Mouse (Mus musculus): ENCODE measurements around the gene Pole4. TPM values are rescaled to one million over a fixed set of nuclear protein-coding genes. Genes with fewer than 3 reads are reported as not detected.
"Not testable (repeated sequence)": the region's sequence is repeated elsewhere in the genome, so short reads cannot be mapped to it uniquely, and the experiment has no call there.

Pole4 gene
- total RNA-seq, 2 experiments from 2014 or later: 40.0 to 41.0 TPM

DNA sequence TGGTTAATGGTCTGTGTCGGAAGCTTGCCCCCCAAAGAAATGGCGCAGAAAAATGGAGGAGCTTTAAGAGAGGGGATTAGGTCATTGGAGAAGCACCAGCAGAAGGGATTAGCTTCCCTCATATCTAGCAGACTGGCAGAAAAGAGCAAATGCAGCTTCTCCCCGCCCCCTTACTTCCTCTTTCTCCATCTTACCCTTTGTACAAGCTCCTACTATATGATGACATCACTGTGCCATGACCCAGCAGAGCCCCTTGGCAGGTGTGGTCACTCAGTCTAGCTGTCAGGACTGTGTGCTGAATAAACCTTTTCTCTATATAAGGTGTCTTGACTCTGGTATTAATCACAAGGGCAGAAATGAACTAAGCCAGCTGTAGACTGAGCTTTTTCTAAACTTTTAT is 10.5 kb upstream of the Pole4 start:
- no peak for DNase-seq (ENCODE audit: low spot score in 2 of 2)

DNA sequence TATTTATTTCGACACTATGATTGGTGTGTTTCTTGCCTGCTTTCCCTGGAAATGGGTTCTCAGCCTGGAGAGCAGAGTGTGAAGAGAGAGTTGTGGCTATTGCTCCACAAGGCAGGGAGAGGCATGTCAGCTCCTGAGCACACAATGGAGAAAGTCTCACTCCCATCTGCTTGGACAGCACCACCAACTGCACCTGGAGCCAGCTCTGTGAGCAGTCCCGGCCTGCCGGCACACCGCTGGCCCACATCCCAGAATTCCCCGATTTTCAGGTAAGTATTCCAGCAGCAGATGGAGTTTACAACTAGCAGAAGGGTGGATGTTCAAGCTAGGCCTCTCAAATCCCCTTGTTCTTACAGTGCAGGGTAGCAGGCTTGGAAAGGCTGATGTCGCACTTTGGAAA is 10.1 kb upstream of the Pole4 start:
- no peak for DNase-seq (ENCODE audit: low spot score in 2 of 2)

DNA sequence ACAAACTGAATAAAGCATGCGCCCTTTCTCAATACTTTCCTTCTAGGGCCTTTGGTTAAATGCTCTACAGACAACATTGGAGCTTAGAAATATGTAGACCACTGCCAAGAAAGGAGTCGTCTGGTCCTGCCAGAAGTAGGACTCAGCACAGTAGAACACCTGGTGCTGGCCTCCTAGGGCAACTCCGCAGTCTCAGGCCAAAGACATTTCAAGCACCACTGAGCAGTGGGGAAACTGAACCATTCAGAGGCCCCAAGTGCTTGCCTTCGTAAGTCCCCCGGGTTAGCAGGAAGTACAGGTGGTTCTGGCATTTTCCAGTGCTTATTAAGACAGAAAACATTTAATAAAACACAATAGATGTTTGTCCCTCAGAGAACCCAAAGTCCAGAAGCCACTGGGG is 9.7 kb upstream of the Pole4 start:
- no peak for DNase-seq (ENCODE audit: low spot score in 2 of 2)

DNA sequence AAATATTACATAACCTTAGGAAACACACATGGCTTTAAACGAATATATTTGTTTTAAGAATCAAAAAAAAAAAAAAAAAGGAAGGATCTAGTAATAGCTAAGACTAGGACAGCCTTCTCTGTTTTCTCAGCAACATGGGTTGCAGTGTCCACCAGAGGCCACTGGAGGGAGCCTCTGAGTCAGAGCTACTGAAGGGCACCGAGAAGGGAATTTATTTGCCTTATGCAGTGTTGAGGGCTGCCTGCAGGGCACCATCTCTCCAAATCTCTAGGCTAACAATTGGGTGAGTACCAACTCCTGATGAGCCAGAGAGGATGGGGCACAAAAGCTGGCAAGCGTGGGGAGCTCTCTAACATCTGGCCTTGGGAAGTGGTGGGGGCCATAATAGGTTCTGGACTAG is 9.1 kb upstream of the Pole4 start:
- DNase-seq (ENCODE audit: low spot score in 2 of 2): peak; percentile 38 to 61

DNA sequence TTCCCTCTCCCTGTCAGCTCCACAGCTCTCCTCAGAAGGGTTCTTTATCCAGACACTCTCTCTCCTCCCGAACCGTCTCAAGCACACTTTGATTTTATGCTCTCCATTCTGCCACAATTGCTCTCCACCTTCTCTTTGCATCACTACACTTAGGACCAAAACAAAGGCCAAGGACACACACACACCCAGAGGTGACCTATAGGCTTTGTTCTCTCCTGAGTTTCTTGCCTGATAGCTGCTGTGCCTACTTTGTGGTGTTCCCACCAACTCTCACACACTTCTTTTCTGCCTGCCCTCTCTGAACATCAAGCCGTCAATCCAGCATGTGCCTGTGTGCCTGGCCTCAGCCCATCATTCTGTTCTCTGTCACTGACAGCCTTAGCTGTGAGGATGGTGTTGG is 2.6 kb upstream of the Pole4 start:
- no peak for DNase-seq (ENCODE audit: low spot score in 2 of 2)

DNA sequence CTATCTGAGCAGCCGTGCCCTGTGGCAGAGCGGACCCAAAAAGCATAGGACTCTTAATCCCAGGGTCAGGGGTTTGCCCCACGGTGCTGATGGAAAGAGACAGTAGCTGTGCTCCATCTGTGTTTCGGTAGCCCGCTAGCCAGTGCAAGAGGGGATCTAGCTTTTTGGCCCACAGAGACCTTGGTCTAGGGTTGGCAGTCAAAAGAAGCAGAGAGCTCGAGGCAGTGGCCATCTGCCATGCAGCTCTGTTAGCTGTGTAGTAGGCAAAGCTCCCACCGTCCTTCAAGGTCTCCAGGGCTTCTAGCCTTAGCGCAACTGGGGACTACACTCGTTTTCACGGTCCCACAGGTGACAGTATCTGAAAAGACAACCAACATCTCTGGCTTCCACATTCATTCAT is 2.1 kb upstream of the Pole4 start:
- DNase-seq (ENCODE audit: low spot score in 2 of 2): no peak

DNA sequence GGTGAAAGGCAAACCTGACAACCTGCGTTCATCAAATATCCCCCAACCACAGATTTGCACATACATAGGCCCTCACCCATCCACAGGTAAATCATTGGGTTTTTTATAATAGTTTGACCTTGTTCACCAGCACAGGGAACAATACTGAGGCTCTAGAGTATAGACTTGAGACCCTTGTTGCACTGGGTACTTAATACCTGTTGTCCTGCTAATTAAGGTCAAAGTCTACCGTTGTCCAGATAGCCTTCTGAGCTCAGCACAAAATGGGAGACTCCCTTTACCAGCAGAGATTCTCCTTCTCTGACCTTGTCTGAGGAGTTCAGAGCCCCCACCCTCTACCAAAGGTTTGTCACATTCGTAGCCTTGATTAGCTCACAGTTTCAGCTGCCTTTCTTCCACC is 1.5 kb downstream of the Pole4 start:
- no peak for DNase-seq (ENCODE audit: low spot score in 2 of 2)

DNA sequence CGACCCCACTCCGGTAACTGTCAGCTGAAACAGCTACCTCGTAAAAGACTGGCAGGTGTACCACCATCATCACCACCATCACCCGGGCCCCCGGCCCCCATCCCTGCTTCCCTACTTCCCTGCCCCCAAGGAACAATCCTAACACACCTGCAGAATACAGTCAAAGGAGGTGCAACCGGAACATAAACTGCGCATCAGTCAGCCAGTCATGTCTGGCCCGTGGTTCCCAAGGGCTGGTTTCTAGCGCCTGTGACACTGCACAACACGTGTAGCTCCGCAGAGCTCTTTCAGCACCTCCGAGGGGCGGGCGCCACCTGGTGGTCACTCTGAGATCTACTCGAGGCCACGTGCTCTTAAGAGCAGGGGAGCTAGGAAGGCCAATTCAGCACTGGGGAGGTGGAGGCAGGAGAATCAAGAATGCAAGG is 2.6 kb downstream of the Pole4 start:
- peak; percentile 75 to 83 for DNase-seq (ENCODE audit: low spot score in 2 of 2)

DNA sequence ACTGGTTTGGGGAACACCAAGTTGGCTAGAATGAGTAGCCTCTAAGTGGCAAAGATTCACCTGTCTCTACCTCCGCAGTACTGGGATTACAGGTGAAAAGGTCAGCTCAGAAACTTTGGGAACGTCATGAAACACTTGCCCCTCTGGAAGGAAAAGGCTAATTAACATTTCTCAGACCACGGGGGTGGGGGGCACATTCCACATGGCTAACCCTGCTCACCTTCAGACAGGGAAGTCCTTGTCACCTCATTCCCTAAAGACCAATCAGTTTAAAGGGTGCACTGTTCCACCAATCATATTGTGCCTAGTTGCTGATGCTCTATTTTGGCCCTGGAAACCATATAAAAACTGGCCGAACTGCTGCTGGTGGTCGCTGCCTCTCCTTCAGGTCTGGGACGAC is 3.9 kb downstream of the Pole4 start:
- no peak for DNase-seq (ENCODE audit: low spot score in 2 of 2)

DNA sequence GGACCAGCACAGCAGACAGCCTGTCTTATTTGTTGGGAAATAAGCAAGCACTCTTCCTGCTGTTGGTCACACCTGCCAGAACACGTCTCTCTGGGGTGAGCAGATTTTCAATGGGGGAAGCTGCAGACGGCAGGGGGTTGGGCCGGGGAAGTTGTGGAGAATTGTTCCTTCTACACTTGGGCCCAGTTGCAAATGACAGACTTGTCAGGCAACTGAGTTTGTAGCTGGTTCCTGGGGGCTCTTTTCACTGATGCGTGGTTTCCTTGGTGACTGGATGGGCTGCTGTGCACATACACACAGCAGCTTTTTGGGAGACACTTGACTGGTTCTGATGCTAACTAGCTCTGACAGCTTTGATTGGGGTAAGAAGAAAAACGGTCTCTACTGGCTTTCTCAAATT is 5.3 kb downstream of the Pole4 start:
- DNase-seq (ENCODE audit: low spot score in 2 of 2): no peak

DNA sequence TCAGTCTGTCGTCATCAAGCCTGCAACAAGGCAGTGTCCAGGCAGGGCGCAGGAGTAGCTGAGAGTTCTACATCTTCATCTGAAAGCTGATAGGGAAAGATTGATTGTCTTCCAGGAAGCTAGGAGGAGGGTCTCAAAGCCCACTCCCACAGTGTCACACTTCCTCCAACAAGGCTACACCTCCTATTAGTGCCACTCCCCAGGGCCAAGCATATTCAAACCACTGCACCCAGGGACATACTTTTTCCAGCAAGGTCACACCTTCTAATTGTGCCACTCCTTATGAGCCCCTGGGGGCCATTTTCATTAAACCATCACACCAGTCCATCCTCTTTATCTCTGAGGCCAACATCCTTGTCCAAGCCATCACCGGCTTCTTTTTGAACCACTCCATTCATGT is 8.4 kb downstream of the Pole4 start:
- no peak for DNase-seq (ENCODE audit: low spot score in 2 of 2)

DNA sequence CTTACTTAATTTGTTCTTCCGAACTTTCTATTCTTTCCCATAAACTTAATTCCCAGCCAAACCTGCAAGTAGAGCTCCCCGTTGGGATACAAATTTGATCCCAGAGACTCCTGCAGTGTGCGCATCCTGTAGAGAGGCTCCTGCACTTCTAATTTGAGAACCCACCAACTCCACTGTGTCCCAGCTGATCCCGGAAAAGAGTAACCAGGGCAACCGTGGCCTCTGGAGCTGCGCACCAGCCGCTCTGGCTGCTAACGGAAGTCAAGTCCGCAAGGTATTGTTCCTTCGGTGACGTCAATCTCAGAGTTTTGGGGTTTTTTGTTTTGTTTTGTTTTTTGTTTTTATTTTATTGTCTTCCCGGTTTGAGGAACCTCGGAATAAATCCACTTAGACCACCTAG is 10.5 kb downstream of the Pole4 start:
- DNase-seq (ENCODE audit: low spot score in 2 of 2): no peak

DNA sequence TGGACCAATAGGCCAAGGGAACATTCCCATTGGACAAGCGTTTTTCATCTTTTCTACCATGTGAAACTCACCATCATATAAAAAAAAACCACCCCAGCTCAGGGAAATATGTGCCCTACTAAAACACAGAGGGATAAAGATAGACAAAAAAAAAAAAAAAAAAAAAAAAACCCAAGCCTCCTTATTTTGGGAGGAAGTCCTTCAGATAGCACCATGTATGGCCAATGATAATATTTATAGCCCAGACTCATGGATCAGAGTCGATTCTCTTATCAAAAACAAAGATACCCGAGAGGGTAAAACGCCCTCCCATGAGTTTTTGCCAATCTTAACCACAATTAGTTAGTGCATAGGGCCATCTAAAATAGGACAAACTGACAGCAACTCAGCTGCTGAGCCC is 15.7 kb downstream of the Pole4 start:
- no peak for DNase-seq (ENCODE audit: low spot score in 2 of 2)

DNA sequence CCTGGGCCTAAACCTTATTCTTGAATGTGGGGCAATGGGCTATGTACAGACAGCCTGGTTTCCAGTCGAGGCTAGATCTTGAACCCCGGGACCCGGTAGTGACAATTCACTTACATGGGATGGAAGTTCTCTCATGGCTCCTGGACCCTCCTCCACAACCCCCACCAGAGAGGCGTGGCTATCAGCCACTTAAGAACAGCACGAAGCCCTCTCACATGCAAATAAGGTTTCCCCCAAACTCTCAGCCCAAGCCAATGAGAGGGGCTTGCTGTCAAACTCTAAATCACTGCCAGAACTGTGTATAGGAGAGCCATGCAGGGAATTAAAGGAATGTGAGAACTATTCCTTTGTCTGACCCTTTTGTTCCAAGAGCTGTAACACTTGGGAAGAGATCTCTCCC is 16.6 kb downstream of the Pole4 start:
- DNase-seq (ENCODE audit: low spot score in 2 of 2): not testable (repeated sequence)

DNA sequence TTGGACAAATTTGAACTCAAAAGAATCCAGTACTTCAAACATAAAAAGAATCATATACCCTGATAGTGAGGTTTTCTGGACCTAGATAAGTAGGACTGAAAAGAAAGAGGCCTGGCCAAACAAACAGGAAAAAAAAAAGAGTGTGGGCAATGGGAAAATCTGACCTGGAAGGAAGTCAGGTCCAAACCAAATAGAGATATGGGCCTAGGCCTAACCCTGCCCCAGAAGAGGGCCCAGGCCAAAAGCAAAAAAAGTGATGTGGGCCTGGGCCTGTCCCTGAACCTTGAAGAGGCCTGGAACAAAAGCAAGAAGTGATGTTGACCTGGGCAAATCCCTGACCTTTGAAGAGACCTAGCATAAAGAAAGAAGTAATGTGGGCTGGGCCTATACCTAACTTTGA is 21.0 kb downstream of the Pole4 start:
- DNase-seq (ENCODE audit: low spot score in 2 of 2): no peak

DNA sequence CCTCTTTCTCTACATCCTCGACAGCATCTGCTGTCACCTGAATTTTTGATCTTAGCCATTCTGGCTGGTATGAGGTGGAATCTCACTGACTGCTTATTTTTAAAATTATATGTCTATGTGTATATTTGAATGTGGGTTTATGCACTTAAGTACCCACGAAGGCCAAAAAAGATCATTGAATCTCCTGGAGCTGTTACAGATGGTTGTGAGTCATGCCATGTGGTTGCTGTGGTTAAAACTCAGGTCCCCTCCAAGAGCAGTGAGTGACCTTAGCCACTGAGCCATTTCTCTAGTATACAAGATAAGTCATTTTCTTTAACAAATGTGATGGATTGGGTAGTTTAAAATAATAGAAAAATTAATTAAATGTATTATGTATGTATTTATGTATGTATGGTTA is 25.9 kb downstream of the Pole4 start:
- not testable (repeated sequence) for DNase-seq (ENCODE audit: low spot score in 2 of 2)

DNA sequence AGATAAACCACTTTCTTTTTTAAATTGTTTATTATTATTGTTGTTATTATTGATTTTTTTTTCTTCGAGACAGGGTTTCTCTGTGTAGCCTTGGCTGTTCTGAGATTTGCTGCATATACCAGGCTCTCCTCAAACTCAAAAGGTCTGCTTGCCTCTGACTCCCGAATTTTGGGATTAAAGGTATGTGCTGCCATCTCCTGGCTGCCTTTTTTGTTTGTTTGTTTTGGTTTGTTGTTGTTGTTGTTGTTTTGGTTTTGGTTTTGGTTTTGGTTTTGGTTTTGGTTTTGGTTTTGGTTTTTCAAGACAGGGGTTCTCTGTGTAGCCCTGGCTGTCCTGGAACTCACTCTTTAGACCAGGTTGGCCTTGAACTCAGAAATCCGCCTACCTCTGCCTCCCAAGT is 27.5 kb downstream of the Pole4 start:
- DNase-seq (ENCODE audit: low spot score in 2 of 2): not testable (repeated sequence)

DNA sequence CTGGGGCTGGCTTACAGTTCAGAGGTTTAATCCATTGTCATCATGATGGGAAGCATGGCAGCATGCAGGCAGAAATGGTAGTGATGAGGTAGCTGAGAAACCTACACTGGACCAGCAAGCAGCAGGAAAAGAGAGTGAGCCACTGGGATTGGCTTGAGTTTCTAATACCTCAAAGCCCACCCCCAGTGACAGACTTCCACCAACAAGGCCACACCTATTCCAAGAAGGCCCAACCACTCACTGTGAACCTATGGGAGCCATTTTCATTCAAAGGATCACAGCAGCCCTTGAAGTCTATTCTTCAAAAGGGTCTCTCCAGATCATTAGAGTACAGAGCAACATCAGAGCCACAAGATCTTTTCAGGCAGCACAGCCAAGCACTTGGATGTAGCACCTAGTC is 38.7 kb downstream of the Pole4 start:
- no peak for DNase-seq (ENCODE audit: low spot score in 2 of 2)

DNA sequence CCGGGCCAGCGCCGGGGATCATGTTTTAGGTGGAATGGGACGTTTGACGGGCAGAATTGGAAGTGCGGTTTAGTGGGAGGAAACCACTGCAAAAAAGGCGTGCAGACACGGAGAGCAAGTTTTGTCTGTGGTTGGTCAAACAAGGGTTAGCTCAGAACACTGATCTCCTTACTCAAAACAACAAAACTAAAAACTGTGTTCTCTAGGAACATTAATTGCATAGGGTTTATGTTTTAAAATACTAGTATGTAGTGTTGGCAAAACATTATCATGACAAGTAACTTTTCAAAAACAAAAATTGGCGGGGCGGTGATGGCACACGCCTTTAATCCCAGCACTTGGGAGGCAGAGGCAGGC is 52.0 kb downstream of the Pole4 start:
- DNase-seq (ENCODE audit: low spot score in 2 of 2): no peak

DNA sequence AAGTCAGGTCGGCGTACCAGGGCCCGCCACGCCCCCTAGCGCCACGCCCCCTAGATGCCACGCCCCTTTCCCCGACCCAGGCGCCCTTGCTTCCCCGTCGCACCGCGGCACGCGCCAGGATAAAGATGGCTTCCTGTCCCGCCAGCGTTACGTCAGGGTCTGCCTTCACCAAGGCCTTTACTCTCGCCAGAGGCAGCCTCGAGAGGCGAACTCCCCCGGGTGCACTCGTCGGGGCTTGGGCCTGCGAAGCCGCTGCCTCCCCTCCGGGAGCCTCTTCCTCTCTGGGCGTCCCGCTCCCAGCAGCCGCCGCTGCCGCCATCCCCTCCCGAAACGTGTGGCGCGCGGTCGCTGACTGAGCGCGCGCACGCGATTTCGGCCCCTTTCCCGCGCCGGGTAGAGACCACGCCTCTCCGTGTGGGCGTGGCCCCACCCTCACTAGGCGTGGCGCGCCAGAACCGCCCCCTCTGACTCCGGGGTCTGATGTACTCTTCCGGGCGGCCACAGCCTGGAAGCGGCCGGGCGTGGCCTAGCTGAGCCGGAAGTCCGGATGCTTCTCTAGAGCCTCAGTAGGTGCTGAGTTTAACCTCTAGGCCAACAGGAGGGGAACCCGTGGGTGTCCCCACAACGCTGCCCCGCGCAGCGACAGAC is 52.5 kb downstream of the Pole4 start:
- peak; percentile 96 to 97 for DNase-seq (ENCODE audit: low spot score in 2 of 2)

DNA sequence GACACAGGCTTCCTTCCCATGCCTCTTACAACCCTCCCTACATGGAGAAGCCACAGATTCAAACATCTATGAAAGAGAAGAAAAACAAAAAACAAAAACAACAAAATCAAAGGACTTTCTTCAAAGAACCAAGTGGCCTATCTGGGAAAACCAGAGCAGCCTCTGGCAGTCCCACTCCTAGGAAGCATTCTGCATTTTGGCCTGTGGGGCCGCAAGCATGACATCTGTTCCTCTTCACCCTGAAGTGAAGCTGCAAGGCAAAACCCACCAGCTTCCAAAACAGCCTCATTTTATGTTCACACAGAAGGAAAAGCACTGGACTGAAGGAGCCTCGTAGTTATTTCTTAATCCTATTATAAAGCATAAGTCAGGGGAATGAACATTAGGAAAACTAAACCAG is 56.1 kb downstream of the Pole4 start:
- no peak for DNase-seq (ENCODE audit: low spot score in 2 of 2)

DNA sequence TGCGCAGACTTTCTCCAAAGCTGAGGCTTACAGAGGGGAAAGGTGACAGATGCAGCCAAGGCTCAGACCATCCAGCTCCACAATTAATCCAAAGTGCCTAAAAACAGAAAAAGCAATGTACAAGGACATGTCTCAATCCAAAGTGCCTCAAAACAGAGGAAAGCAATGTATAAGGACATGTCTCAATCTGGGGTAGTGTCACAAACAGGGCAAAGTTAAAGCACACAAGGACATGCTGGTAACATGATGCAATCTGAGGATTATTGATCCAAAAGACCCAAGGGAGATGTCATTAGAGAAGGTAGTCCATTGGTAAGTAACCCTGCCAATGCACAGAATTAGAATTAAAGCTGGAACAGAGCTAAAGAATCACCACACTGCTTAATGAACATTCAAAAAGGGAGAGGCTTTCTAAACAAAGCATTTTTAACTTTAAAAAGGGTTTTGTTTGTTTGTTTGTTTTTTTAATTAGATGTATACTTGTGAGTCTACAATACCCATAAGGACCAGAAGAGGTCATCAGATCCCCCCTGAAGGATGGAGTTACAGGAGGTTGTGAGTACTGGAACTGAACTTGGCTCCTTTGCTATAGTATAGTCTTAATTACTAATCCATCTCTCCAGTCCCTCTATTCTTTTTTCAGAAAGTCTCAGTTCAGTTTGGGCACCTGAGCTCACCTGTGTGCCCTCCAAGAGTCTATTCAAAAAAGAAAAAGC is 57.1 kb downstream of the Pole4 start:
- DNase-seq (ENCODE audit: low spot score in 2 of 2): no peak

DNA sequence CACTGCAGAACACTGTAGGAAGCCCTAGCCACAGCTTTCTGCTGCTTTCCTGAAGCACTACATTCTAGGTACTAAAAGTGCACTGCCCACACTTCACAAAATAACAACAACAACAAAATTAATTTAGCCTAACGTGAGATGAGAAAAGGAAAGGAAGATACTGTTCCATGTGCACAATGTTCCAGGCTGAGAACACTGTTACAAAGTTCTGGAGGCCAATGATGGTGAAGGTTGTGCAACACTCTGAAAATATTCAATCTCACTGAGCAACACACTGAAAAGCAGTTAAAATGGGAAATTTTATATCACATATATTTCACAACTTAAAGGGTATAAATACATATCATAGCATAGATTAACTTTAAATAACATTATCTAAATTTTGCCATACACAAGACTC is 58.2 kb downstream of the Pole4 start:
- no peak for DNase-seq (ENCODE audit: low spot score in 2 of 2)

Measured in adrenal gland, postnatal 4 days (tissue).